Mouse (Mus musculus): ENCODE measurements around the gene Mtx2.

DNA sequence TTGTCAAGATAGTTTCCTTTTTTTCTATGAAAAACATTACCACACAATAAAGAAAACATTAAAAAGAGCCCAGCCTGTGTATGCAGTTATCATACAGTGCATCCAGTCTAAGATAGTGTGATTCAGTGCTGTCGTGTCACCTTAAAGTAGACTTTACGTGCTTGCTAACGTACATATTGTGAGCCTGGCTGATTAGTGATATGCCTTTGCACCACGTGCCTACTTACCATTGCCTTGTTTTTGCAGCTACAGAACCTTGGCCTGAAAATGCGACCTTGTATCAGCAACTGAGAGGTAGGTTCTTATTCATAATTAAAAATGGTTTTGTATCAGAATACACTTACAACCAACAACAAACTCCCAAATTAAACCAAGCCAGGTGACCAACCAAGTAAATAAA is 21.4 kb downstream of the Mtx2 start:
- no peak for TF ChIP-seq CTCF (IDR thresholded peaks at IDR 0.05)
- TF ChIP-seq EP300 (IDR thresholded peaks at IDR 0.05; ENCODE audit: insufficient read depth, low read depth, low read length) = no peak
- TF ChIP-seq POLR2A (IDR thresholded peaks at IDR 0.05; ENCODE audit: insufficient read depth, low read depth, low read length) = no peak

All from heart, adult 2 months (tissue).